8 mouse cellular contexts compared by ENCODE assay signal in genomic region chrX:162900938-162901337, GRCm38 (mm10). TPM values are rescaled to one million over a fixed set of nuclear protein-coding genes. Genes with fewer than 3 reads are reported as not detected.
A peak's percentile ranks its signal among the peaks of the same experiment; 100 is the strongest.
DNase-seq lines count a peak whose midpoint lies in the region; ATAC-seq and TF ChIP-seq lines count a peak whose summit lies in the region.

Gene Ctps2, plus strand, starts transcription at chrX:162901238.

- ATAC-seq in lung, embryonic 14.5 days (ENCODE audit: insufficient read depth): no peak
- ATAC-seq in common myeloid progenitor, adult 5-6 weeks (replicated peaks; ENCODE audit: low read depth, poor library complexity, severe bottlenecking): peak; percentile 29; the same call in 1 of the 2 replicates
- no peak for ATAC-seq in heart, postnatal 0 days (ENCODE audit: insufficient read depth, low read depth)
- no peak for ATAC-seq in neural tube, embryonic 14.5 days (ENCODE audit: low read depth)

- H3K4me2 ChIP-seq in lung, embryonic 14.5 days: peak within 1 kb of the TSS; percentile 61
- H3K4me2 ChIP-seq in heart, postnatal 0 days (ENCODE audit: low read depth, low read length): peak within 1 kb of the TSS; percentile 83
- H3K4me2 ChIP-seq in neural tube, embryonic 14.5 days (ENCODE audit: low read depth, low read length): peak within 1 kb of the TSS; percentile 59

- TF ChIP-seq CTCF in lung, embryonic 14.5 days (IDR thresholded peaks at IDR 0.05; ENCODE audit: low read depth): no peak
- TF ChIP-seq CTCF in heart, postnatal 0 days (IDR thresholded peaks at IDR 0.05; ENCODE audit: low read depth): no peak

- H3K27ac ChIP-seq in lung, embryonic 14.5 days (ENCODE audit: low read depth): peak within 1 kb of the TSS; percentile 86
- H3K27ac ChIP-seq in heart, postnatal 0 days (ENCODE audit: low read depth): peak within 1 kb of the TSS; percentile 75
- peak within 1 kb of the TSS; percentile 88 for H3K27ac ChIP-seq in limb, embryonic 10.5 days
- peak within 1 kb of the TSS; percentile 52 for H3K27ac ChIP-seq in neural tube, embryonic 14.5 days (ENCODE audit: low read depth, low read length)

- TF ChIP-seq EP300 in heart, postnatal 0 days (IDR thresholded peaks at IDR 0.05; ENCODE audit: low read depth): no peak

- H3K27me3 ChIP-seq in lung, embryonic 14.5 days (ENCODE audit: insufficient read depth, low read length): no peaks in the 10 kb centered on the region
- H3K27me3 ChIP-seq in heart, postnatal 0 days (ENCODE audit: control insufficient read depth, insufficient read depth, low read length): no peaks in the 10 kb centered on the region
- H3K27me3 ChIP-seq in limb, embryonic 10.5 days (ENCODE audit: low read depth, poor library complexity, severe bottlenecking): peaks cover 79% of the 10 kb centered on the region
- H3K27me3 ChIP-seq in neural tube, embryonic 14.5 days (ENCODE audit: control insufficient read depth, insufficient read depth, low read length): no peaks in the 10 kb centered on the region

- H3K9me3 ChIP-seq in lung, embryonic 14.5 days (ENCODE audit: low read depth, low read length): no peaks in the 10 kb centered on the region
- no peaks in the 10 kb centered on the region for H3K9me3 ChIP-seq in heart, postnatal 0 days (replicated peaks; ENCODE audit: control insufficient read depth, low read length)
- no peaks in the 10 kb centered on the region for H3K9me3 ChIP-seq in limb, embryonic 10.5 days (replicated peaks)
- H3K9me3 ChIP-seq in neural tube, embryonic 14.5 days (ENCODE audit: control insufficient read depth, low read length): no peaks in the 10 kb centered on the region

- no peaks in the 10 kb centered on the region for H3K36me3 ChIP-seq in lung, embryonic 14.5 days (ENCODE audit: insufficient read depth)
- no peaks in the 10 kb centered on the region for H3K36me3 ChIP-seq in heart, postnatal 0 days (replicated peaks; ENCODE audit: control insufficient read depth, insufficient read depth, low read length)
- no peaks in the 10 kb centered on the region; the same call in 1 of the 2 replicates for H3K36me3 ChIP-seq in limb, embryonic 10.5 days
- no peaks in the 10 kb centered on the region for H3K36me3 ChIP-seq in neural tube, embryonic 14.5 days (ENCODE audit: control insufficient read depth, insufficient read depth, low read length)

- 22% methylated on average over 4 of the region's 4 CpGs for WGBS in lung, embryonic 14.5 days
- 27% methylated on average over 4 of the region's 4 CpGs for WGBS in heart, postnatal 0 days
- 24% methylated on average over 4 of the region's 4 CpGs for WGBS in limb, embryonic 10.5 days
- 26% methylated on average over 4 of the region's 4 CpGs for WGBS in neural tube, embryonic 14.5 days

- H3K4me3 ChIP-seq in lung, embryonic 14.5 days (ENCODE audit: low read depth, low read length): peak within 1 kb of the TSS; percentile 56
- peak within 1 kb of the TSS; percentile 70 for H3K4me3 ChIP-seq in heart, postnatal 0 days (ENCODE audit: low read depth, low read length)
- peak within 1 kb of the TSS; percentile 66 for H3K4me3 ChIP-seq in limb, embryonic 10.5 days
- peak within 1 kb of the TSS; percentile 47 for H3K4me3 ChIP-seq in neural tube, embryonic 14.5 days (ENCODE audit: low read depth, low read length)

- H3K9ac ChIP-seq in lung, embryonic 14.5 days: peak within 1 kb of the TSS; percentile 61
- peak within 1 kb of the TSS; percentile 59 for H3K9ac ChIP-seq in heart, postnatal 0 days (replicated peaks; ENCODE audit: low read depth, low read length)
- peak within 1 kb of the TSS; percentile 62 for H3K9ac ChIP-seq in neural tube, embryonic 14.5 days (replicated peaks; ENCODE audit: low read depth, low read length)

- no peaks in the 10 kb centered on the region for H3K4me1 ChIP-seq in lung, embryonic 14.5 days (ENCODE audit: insufficient read depth)
- no peaks in the 10 kb centered on the region for H3K4me1 ChIP-seq in heart, postnatal 0 days (ENCODE audit: control insufficient read depth, insufficient read depth)
- H3K4me1 ChIP-seq in limb, embryonic 10.5 days: no peaks in the 10 kb centered on the region
- 0 out of 2 replicates have a peak, but pooled peaks cover 2% of the 10 kb centered on the region for H3K4me1 ChIP-seq in neural tube, embryonic 14.5 days (ENCODE audit: control insufficient read depth, insufficient read depth, low read length)

- no peak for DNase-seq in lung, embryonic 14.5 days
- DNase-seq in lung, adult 18-20 months: no peak
- DNase-seq in heart, postnatal 0 days (ENCODE audit: low spot score): no peak
- no peak for DNase-seq in limb, embryonic 10.5 days (ENCODE audit: low spot score)
- DNase-seq in B cell, adult 2 months: no peak
- no peak for DNase-seq in kidney, postnatal 36 days

RNA-seq across cellular contexts. Expression of gene Ctps2, which starts in this region (rescaled TPM):
- polyA plus RNA-seq in lung, embryonic 14.5 days (2014; fragmentation: Nextera tagmentation; extraction: Ambion mirVana): 93.0 and 94.7 TPM in 2 replicates
- 57.1 and 163 TPM in 2 replicates for total RNA-seq in common myeloid progenitor, adult 5-6 weeks (2017)
- 14.3 and 30.9 TPM in 2 replicates for total RNA-seq in heart, postnatal 0 days (2014; rRNA removed; ENCODE audit: low replicate concordance)
- 29.8 and 30.4 TPM in 2 replicates for polyA plus RNA-seq in heart, postnatal 0 days (2015; fragmentation: Nextera tagmentation; extraction: Ambion mirVana)
- 62.9 and 98.4 TPM in 2 replicates for polyA plus RNA-seq in limb, embryonic 10.5 days (2016; fragmentation: Nextera tagmentation; extraction: Ambion mirVana)
- 93.3 and 101 TPM in 2 replicates for polyA plus RNA-seq in neural tube, embryonic 14.5 days (2014; fragmentation: Nextera tagmentation; extraction: Ambion mirVana)
